In the genomic region with DNA sequence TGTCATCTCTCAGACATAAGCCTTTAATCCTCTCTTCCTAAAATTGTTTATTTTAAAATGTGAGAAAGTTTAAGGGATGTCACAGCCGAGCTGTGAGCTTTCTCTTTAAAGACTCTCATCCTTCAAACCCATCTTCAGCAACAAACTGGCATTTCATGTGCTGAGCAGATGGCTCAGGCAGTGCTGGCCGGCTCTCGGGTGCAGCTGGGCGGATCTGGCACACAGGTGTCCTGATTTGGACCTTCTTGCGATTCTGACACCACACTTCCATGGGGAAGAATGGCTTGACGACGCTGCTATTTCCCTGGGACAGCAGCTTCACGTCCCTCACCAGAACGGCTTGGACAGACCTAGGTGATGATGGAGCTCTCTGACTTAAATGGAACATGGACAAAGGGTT, we compare ENCODE assay signal across 9 mouse cellular contexts. TPM values are rescaled to one million over a fixed set of nuclear protein-coding genes. Genes with fewer than 3 reads are reported as not detected.
DNase-seq lines count a peak whose midpoint lies in the region; ATAC-seq lines count a peak whose summit lies in the region.
"Had no signal": no experiment of that assay in that cellular context is flagged by ENCODE, and none has a peak within 500 bp of the region (broad histone marks: within the 10 kb centered on the region; RNA-seq: fewer than 3 reads in every experiment).

No protein-coding gene starts in this region.

- H3K4me3 ChIP-seq in hindbrain, embryonic 16.5 days (ENCODE audit: low read length): no peak overlapping the region
- H3K4me3 ChIP-seq in hindbrain, embryonic 13.5 days: no peak overlapping the region

- H3K36me3 ChIP-seq in hindbrain, embryonic 16.5 days (ENCODE audit: control insufficient read depth, insufficient read depth, low read length): no peaks in the 10 kb centered on the region
- no peaks in the 10 kb centered on the region for H3K36me3 ChIP-seq in hindbrain, embryonic 13.5 days

- H3K27me3 ChIP-seq in hindbrain, embryonic 16.5 days (replicated peaks; ENCODE audit: control insufficient read depth, insufficient read depth, low read length): no peaks in the 10 kb centered on the region
- H3K27me3 ChIP-seq in hindbrain, embryonic 13.5 days: no peaks in the 10 kb centered on the region

- no peak overlapping the region for H3K9ac ChIP-seq in hindbrain, embryonic 16.5 days (ENCODE audit: low read depth, low read length)
- no peak overlapping the region for H3K9ac ChIP-seq in hindbrain, embryonic 13.5 days

- H3K27ac ChIP-seq in hindbrain, embryonic 16.5 days (ENCODE audit: low read depth, low read length): no peak overlapping the region
- H3K27ac ChIP-seq in hindbrain, embryonic 13.5 days: no peak overlapping the region

- WGBS in hindbrain, embryonic 16.5 days: 54% methylated on average over 9 of the region's 9 CpGs
- 71% methylated on average over 9 of the region's 9 CpGs for WGBS in hindbrain, embryonic 13.5 days

- H3K4me1 ChIP-seq in hindbrain, embryonic 16.5 days (ENCODE audit: control insufficient read depth, insufficient read depth, low read depth, low read length): no peaks in the 10 kb centered on the region
- H3K4me1 ChIP-seq in hindbrain, embryonic 13.5 days (replicated peaks): peaks cover 4% of the 10 kb centered on the region; the same call in 1 of the 2 replicates

- peak; percentile 45; the same call in 1 of the 2 replicates for ATAC-seq in hindbrain, embryonic 16.5 days
- ATAC-seq in hindbrain, embryonic 13.5 days (ENCODE audit: low FRiP score): no peak
- ATAC-seq in granulocyte monocyte progenitor cell, adult 5-6 weeks (replicated peaks; ENCODE audit: poor library complexity, severe bottlenecking): peak; percentile 42
- ATAC-seq in megakaryocyte-erythroid progenitor cell, adult 5-6 weeks (replicated peaks; ENCODE audit: low FRiP score, low TSS enrichment, poor library complexity, severe bottlenecking): no peak

- DNase-seq in cerebellum, adult 9-10 months: peak; percentile 63
- peak; percentile 22 for DNase-seq in mesoderm, embryonic 11.5 days (ENCODE audit: low read depth, low spot score)
- DNase-seq in urinary bladder, postnatal 4 days (ENCODE audit: low spot score in 2 of 2): no peak
- no peak for DNase-seq in thymus, postnatal 4 days

- H3K9me3 ChIP-seq in hindbrain, embryonic 16.5 days (ENCODE audit: control insufficient read depth, low read length): no peaks in the 10 kb centered on the region
- H3K9me3 ChIP-seq in hindbrain, embryonic 13.5 days: no peaks in the 10 kb centered on the region

- H3K4me2 ChIP-seq in hindbrain, embryonic 16.5 days (ENCODE audit: low read length): no peak overlapping the region
- no peak overlapping the region for H3K4me2 ChIP-seq in hindbrain, embryonic 13.5 days

RNA-seq across cellular contexts. Expression of a gene that starts 17.9 kb away (rescaled TPM):
- 1.9 and 2.1 TPM in 2 replicates for polyA plus RNA-seq in hindbrain, embryonic 16.5 days (2015; fragmentation: Nextera tagmentation; extraction: Ambion mirVana)
- polyA plus RNA-seq in hindbrain, embryonic 13.5 days (2015; fragmentation: Nextera tagmentation; extraction: Ambion mirVana): 2.4 and 5.7 TPM in 2 replicates
- total RNA-seq in granulocyte monocyte progenitor cell, adult 5-6 weeks (2014; fragmentation: Nextera tagmentation): not detected in 2 replicates
- total RNA-seq in granulocyte monocyte progenitor cell, adult 5-6 weeks (2017): not detected in 2 replicates
- not detected in 2 replicates for total RNA-seq in megakaryocyte-erythroid progenitor cell, adult 5-6 weeks (2014; fragmentation: Nextera tagmentation)
- total RNA-seq in megakaryocyte-erythroid progenitor cell, adult 5-6 weeks (2017): not detected in 2 replicates
- total RNA-seq: common myeloid progenitor, adult 5-6 weeks had no signal

Comparison
In these comparisons a context has a peak if more than half of its experiments do, and no peak if none do; other contexts are left out.
1. ATAC-seq: peak in hindbrain, embryonic 16.5 days (single experiment) and granulocyte monocyte progenitor cell, adult 5-6 weeks (single experiment); none in hindbrain, embryonic 13.5 days (single experiment) and megakaryocyte-erythroid progenitor cell, adult 5-6 weeks (single experiment).
2. DNase-seq: peak in cerebellum, adult 9-10 months (single experiment) and mesoderm, embryonic 11.5 days (single experiment); none in urinary bladder, postnatal 4 days (0 of 2) and thymus, postnatal 4 days (single experiment).